Mouse (Mus musculus) intestine, postnatal 0 days (tissue): ENCODE data around the gene Slc5a6. TPM values are rescaled to one million over a fixed set of nuclear protein-coding genes. Genes with fewer than 3 reads are reported as not detected.

Experiments used
- ATAC-seq: fragments of 200-750 bp; cut with Nextera tagmentation; 2 replicates; pipeline ENCODE4 v1.8.0; 2017; ENCODE audit warnings: mild to moderate bottlenecking, moderate TSS enrichment, moderate library complexity
- H3K27ac ChIP-seq: fragments of 300-500 bp; sonication (generic); 2 replicates; pipeline ENCODE4 v1.5.1; 2014; ENCODE audit warnings: mild to moderate bottlenecking, low read depth, low read length, moderate library complexity
- H3K27me3 ChIP-seq: fragments of 300-500 bp; sonication (generic); replicated peaks from 2 replicates; pipeline ENCODE4 v1.6.1; 2014; ENCODE audit warnings: low read length, mixed read lengths; ENCODE audit not compliant: control insufficient read depth, insufficient read depth
- H3K36me3 ChIP-seq: fragments of 300-500 bp; sonication (generic); 2 replicates; pipeline ENCODE4 v1.6.1; 2014; ENCODE audit warnings: mild to moderate bottlenecking, moderate library complexity; ENCODE audit not compliant: control insufficient read depth, insufficient read depth
- H3K4me1 ChIP-seq: fragments of 300-500 bp; sonication (generic); replicated peaks from 2 replicates; pipeline ENCODE4 v1.6.1; 2014; ENCODE audit warnings: antibody characterized with exemption, low read length, mixed read lengths; ENCODE audit not compliant: control insufficient read depth, insufficient read depth
- H3K4me2 ChIP-seq: fragments of 300-500 bp; sonication (generic); replicated peaks from 2 replicates; pipeline ENCODE4 v1.6.1; 2014; ENCODE audit warnings: low read depth, mild to moderate bottlenecking, moderate library complexity
- H3K4me3 ChIP-seq: fragments of 300-500 bp; sonication (generic); 2 replicates; pipeline ENCODE4 v1.5.1; 2014; ENCODE audit warnings: low read depth, low read length
- H3K9ac ChIP-seq: fragments of 300-500 bp; sonication (generic); 2 replicates; pipeline ENCODE4 v1.6.1; 2014; ENCODE audit warnings: mild to moderate bottlenecking, low read depth, low read length
- H3K9me3 ChIP-seq: fragments of 300-500 bp; sonication (generic); 2 replicates; pipeline ENCODE4 v1.6.1; 2016; ENCODE audit warnings: mixed run types; ENCODE audit not compliant: control insufficient read depth
- CTCF ChIP-seq: sonication (generic); IDR thresholded peaks from 2 replicates; pipeline ENCODE4 v1.5.1; 2016; ENCODE audit warnings: low read depth, mild to moderate bottlenecking, control low read depth, antibody characterized with exemption, moderate library complexity
- WGBS: fragments of 180-500 bp; shearing (Covaris S2); extraction: QIAGEN DNeasy Blood & Tissue Kit; methylation state at CpG from one replicate; pipeline ENCODE4 v1.1.7; 2014; 5-methylcytosine and 5-hydroxymethylcytosine counted together
- polyA plus RNA-seq: library from polyadenylated mRNA; unstranded; fragments of >200 nt; fragmentation: Nextera tagmentation; extraction: Ambion mirVana; gene quantifications from 2 replicates; pipeline ENCODE4 v1.2.1, GENCODE M21; 2015

Gene Slc5a6
- polyA plus RNA-seq, 1 experiment from 2014 or later, result 18.0 TPM

- no peaks in the 10 kb centered on the region for H3K9me3 ChIP-seq
- H3K36me3 ChIP-seq, result no peaks in the 10 kb centered on the region
- H3K9ac ChIP-seq, result peak overlapping the region; percentile 17; the same call in 1 of the 2 replicates
- H3K4me3 ChIP-seq, result peak overlapping the region; percentile 47
- no peak overlapping the region for H3K27ac ChIP-seq
- peak overlapping the region; percentile 79 for H3K4me2 ChIP-seq
- no peak for TF ChIP-seq CTCF
- H3K27me3 ChIP-seq, result peaks cover 74% of the 10 kb centered on the region
- ATAC-seq, result peak; percentile 39
- under 1% methylated on average over 37 of the region's 54 CpGs for WGBS
- H3K4me1 ChIP-seq, result peaks cover 3% of the 10 kb centered on the region; the same call in 1 of the 2 replicates
These were observed 44.7 kb upstream of the Slc5a6 start for GRCm38 (mm10) chr5:31093151-31094041.

DNA sequence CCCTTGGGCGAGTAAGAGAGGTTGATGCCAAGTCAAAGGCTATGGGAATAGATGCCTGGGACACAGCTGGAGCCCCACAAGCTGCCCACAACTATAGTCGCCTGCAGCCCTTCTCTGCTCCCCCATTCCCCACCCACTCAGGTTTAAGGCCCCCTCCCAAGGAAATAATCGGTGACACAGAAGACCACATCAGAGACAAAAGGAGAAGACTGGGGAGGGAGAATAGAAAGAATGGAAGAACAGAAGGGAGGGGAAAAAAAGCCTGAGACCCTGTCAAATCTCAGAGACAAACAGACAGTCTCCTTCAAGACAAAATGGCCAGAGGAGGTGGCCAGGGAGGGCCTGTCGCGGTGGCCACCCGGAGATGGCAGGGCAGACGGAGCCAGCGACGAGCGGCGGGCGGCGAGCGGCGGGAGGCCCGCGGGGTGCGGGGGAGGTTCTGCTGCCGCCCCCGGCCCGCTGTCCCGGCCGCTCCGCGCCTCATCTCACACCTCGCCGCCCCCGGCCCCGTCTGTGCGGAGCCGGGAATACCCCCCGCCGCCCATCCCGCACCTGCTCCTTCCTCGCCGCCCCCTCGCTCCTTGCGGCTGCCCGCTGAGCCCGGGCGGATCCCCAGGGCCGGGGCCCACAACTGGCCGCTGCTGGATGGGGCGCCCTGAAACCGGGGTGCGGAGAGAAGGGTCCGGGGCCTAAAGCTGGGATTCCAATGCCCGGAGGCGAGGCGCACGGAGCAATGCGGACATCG is 43.7 kb upstream of the Slc5a6 start:
- H3K9me3 ChIP-seq, result no peaks in the 10 kb centered on the region
- no peaks in the 10 kb centered on the region for H3K36me3 ChIP-seq
- no peak overlapping the region for H3K9ac ChIP-seq
- no peak overlapping the region for H3K27ac ChIP-seq
- H3K27me3 ChIP-seq, result peaks cover 73% of the 10 kb centered on the region
- H3K4me3 ChIP-seq, result peak overlapping the region; percentile 47
- peak overlapping the region; percentile 79 for H3K4me2 ChIP-seq
- no peak for TF ChIP-seq CTCF
- no peak for ATAC-seq
- WGBS, result 4% methylated on average over 35 of the region's 53 CpGs
- H3K4me1 ChIP-seq, result peaks cover 3% of the 10 kb centered on the region; the same call in 1 of the 2 replicates

- WGBS, result 64% methylated on average over 2 of the region's 2 CpGs
- H3K4me2 ChIP-seq, result no peak overlapping the region
- no peak overlapping the region for H3K4me3 ChIP-seq
- TF ChIP-seq CTCF, result no peak
- no peaks in the 10 kb centered on the region for H3K9me3 ChIP-seq
- peaks cover 24% of the 10 kb centered on the region for H3K27me3 ChIP-seq
- H3K27ac ChIP-seq, result no peak overlapping the region
- no peaks in the 10 kb centered on the region for H3K4me1 ChIP-seq
- no peak overlapping the region for H3K9ac ChIP-seq
- no peaks in the 10 kb centered on the region for H3K36me3 ChIP-seq
- ATAC-seq, result no peak
These were observed 38.4 kb upstream of the Slc5a6 start for GRCm38 (mm10) chr5:31087131-31087530.

GRCm38 (mm10) chr5:31086606-31087005 is 37.9 kb upstream of the Slc5a6 start:
- no peak overlapping the region for H3K9ac ChIP-seq
- no peaks in the 10 kb centered on the region for H3K4me1 ChIP-seq
- WGBS, result 29% methylated on average over 7 of the region's 7 CpGs
- H3K36me3 ChIP-seq, result no peaks in the 10 kb centered on the region
- peak; percentile 19; the same call in 1 of the 2 replicates for TF ChIP-seq CTCF
- H3K9me3 ChIP-seq, result no peaks in the 10 kb centered on the region
- no peak overlapping the region for H3K4me2 ChIP-seq
- ATAC-seq, result no peak; the same call in 1 of the 2 replicates
- H3K27me3 ChIP-seq, result peaks cover 19% of the 10 kb centered on the region
- H3K4me3 ChIP-seq, result no peak overlapping the region
- no peak overlapping the region for H3K27ac ChIP-seq

DNA sequence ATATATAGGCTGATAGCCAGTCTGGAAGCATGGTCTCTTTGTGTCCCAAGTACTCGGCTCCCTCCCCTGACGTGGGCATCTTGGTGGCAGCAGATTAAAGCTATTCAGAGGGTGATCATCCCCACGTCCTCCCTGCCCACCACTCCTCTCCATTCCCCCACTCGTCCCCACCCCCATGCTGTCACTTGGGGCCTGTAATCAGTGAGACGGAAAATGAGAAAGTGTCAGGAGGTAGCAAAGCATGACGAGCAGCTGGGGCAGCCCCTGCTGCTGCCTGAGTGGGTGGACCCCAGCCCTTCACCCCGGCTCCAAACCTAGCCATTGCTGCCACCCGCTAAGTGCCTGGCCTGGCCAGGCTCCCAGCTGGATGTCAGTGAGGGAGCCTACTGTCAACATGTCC is 35.2 kb upstream of the Slc5a6 start:
- ATAC-seq, result no peak
- WGBS, result 39% methylated on average over 8 of the region's 8 CpGs
- Histone ChIP-seq H3K27ac (no peak overlapping the region), H3K9ac (no peak overlapping the region), H3K27me3 (no peaks in the 10 kb centered on the region), H3K4me3 (no peak overlapping the region), H3K36me3 (no peaks in the 10 kb centered on the region), H3K4me2 (no peak overlapping the region), H3K9me3 (no peaks in the 10 kb centered on the region), H3K4me1 (no peaks in the 10 kb centered on the region)
- TF ChIP-seq CTCF, result no peak

DNA sequence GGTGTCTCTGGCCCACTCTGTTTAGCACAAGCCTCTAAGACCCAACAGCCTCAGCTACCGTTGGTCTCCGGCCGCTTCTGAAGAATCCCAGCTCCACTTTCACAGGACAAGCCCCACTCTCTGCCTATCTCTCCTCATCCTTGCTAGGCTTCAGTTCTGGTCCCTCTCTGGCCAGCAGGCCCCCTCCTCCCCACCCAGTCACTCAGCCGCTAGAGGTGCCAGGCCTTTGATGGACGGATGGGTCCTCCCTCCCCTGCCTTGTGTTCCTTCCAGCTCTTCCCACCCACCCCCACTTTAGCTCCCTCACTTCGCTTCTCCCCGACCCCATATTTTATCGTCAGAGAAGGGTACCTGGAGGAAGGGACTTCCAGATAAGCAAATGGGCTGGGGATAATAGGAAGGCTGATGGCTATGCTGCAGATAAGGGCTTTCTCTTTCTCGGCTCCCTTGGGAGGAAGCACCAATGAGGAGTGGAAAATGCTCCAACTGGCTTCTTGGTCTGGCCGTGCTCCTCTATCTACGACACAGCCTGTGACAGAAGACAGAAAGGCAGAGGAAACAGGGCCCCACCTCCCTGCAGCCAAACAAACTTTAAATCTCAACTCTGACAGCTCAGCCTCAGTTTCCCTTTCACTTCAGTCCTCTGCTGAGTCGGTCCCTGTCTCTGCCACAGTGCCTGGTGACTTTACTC is 34.4 kb upstream of the Slc5a6 start:
- Histone ChIP-seq H3K36me3 (peaks cover 7% of the 10 kb centered on the region), H3K9ac (no peak overlapping the region), H3K27ac (no peak overlapping the region), H3K27me3 (no peaks in the 10 kb centered on the region), H3K9me3 (no peaks in the 10 kb centered on the region), H3K4me3 (no peak overlapping the region), H3K4me1 (no peaks in the 10 kb centered on the region), H3K4me2 (no peak overlapping the region)
- no peak for ATAC-seq
- 25% methylated on average over 12 of the region's 12 CpGs for WGBS
- TF ChIP-seq CTCF, result no peak
